In the genomic region with DNA sequence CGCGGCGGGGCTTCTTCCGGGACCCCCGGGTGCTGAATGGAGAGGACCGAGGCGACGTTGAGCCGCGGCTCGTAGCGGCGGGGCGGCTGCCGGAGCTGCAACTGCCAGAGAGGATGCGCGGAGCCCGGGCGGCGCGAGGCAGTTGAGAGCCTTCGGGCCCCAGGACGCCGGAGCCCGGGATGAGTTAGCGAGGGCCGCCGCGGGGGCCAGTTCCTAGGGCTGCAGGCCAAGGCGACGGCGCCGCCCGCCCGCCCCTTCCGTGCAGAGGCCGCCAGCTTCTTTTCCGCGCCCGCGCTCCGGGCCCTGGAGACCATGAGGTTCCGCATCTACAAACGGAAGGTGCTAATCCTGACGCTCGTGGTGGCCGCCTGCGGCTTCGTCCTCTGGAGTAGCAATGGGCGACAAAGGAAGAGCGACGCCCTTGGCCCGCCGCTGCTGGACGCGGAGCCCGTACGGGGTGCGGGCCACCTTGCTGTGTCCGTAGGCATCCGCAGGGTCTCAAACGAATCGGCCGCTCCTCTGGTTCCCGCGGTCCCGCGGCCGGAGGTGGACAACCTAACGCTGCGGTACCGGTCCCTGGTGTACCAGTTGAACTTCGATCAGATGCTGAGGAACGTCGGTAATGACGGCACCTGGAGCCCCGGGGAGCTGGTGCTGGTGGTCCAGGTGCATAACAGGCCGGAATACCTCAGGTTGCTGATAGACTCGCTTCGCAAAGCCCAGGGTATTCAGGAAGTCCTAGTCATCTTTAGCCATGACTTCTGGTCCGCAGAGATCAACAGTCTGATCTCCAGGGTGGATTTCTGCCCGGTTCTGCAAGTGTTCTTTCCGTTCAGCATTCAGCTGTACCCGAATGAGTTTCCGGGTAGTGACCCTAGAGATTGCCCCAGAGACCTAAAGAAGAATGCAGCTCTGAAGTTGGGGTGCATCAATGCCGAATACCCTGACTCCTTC, we compare ENCODE assay signal across 8 mouse cellular contexts. TPM values are rescaled to one million over a fixed set of nuclear protein-coding genes. Genes with fewer than 3 reads are reported as not detected.
DNase-seq lines count a peak whose midpoint lies in the region; ATAC-seq and TF ChIP-seq lines count a peak whose summit lies in the region.

No protein-coding gene starts in this region.

- no peak for TF ChIP-seq POLR2A in ES-Bruce4 (IDR thresholded peaks at IDR 0.05; ENCODE audit: insufficient read depth, low read length)
- TF ChIP-seq POLR2A in olfactory bulb, adult 2 months (IDR thresholded peaks at IDR 0.05; ENCODE audit: insufficient read depth, low read depth, low read length), result no peak

- H3K27me3 ChIP-seq in ES-Bruce4 (ENCODE audit: control insufficient read depth, insufficient read depth, low read length, poor library complexity, severe bottlenecking), result no peaks in the 10 kb centered on the region
- no peaks in the 10 kb centered on the region for H3K27me3 ChIP-seq in forebrain, embryonic 10.5 days (ENCODE audit: poor library complexity, severe bottlenecking)
- H3K27me3 ChIP-seq in heart, embryonic 15.5 days, result no peaks in the 10 kb centered on the region
- H3K27me3 ChIP-seq in lung, postnatal 0 days (replicated peaks; ENCODE audit: insufficient read depth, low read length), result no peaks in the 10 kb centered on the region

- TF ChIP-seq EP300 in ES-Bruce4 (IDR thresholded peaks at IDR 0.05; ENCODE audit: insufficient read depth, low read depth, low read length), result no peak
- TF ChIP-seq EP300 in lung, postnatal 0 days (IDR thresholded peaks at IDR 0.05), result no peak

- H3K4me1 ChIP-seq in ES-Bruce4 (ENCODE audit: control insufficient read depth, insufficient read depth, low read length), result no peaks in the 10 kb centered on the region
- peaks cover 38% of the 10 kb centered on the region for H3K4me1 ChIP-seq in forebrain, embryonic 10.5 days
- H3K4me1 ChIP-seq in heart, embryonic 15.5 days (replicated peaks), result peaks cover 25% of the 10 kb centered on the region
- peaks cover 10% of the 10 kb centered on the region; the same call in 1 of the 2 replicates for H3K4me1 ChIP-seq in lung, postnatal 0 days (ENCODE audit: insufficient read depth, low read depth, low read length)
- 0 out of 2 replicates have a peak, but pooled peaks cover 4% of the 10 kb centered on the region for H3K4me1 ChIP-seq in olfactory bulb, adult 2 months (ENCODE audit: control insufficient read depth, insufficient read depth, low read length)

- peak; percentile 63 for ATAC-seq in heart, embryonic 15.5 days (replicated peaks; ENCODE audit: insufficient number of reproducible peaks, insufficient read depth, low FRiP score, low read depth)
- ATAC-seq in lung, postnatal 0 days, result peak; percentile 62

- H3K4me2 ChIP-seq in heart, embryonic 15.5 days, result peak overlapping the region; percentile 96
- H3K4me2 ChIP-seq in lung, postnatal 0 days (replicated peaks; ENCODE audit: low read depth, low read length), result peak overlapping the region; percentile 97

- peak overlapping the region; percentile 84 for H3K4me3 ChIP-seq in ES-Bruce4 (ENCODE audit: low read depth, low read length)
- H3K4me3 ChIP-seq in forebrain, embryonic 10.5 days, result peak overlapping the region; percentile 89
- peak overlapping the region; percentile 77 for H3K4me3 ChIP-seq in heart, embryonic 15.5 days
- H3K4me3 ChIP-seq in lung, postnatal 0 days (ENCODE audit: low read depth, low read length), result peak overlapping the region; percentile 91
- peak overlapping the region; percentile 76 for H3K4me3 ChIP-seq in olfactory bulb, adult 2 months (ENCODE audit: insufficient read depth, low read depth, low read length)

- peak; percentile 38 for DNase-seq in adipocyte (ENCODE audit: low spot score)
- DNase-seq in forebrain, embryonic 10.5 days (ENCODE audit: extremely low spot score, low spot score), result peak; percentile 61
- DNase-seq in kidney, postnatal 25 days, result peak; percentile 59 to 76
- DNase-seq in lung, postnatal 0 days (ENCODE audit: low spot score), result peak; percentile 48
- no peak for DNase-seq in natural killer cell, adult 2 months (ENCODE audit: low spot score in 2 of 2)

- H3K27ac ChIP-seq in ES-Bruce4 (ENCODE audit: insufficient read depth, low read length), result peak overlapping the region; percentile 46; the same call in 1 of the 2 replicates
- H3K27ac ChIP-seq in forebrain, embryonic 10.5 days, result peak overlapping the region; percentile 95
- peak overlapping the region; percentile 92 for H3K27ac ChIP-seq in heart, embryonic 15.5 days
- peak overlapping the region; percentile 94 for H3K27ac ChIP-seq in lung, postnatal 0 days (ENCODE audit: low read length)
- peak overlapping the region; percentile 57; the same call in 1 of the 2 replicates for H3K27ac ChIP-seq in olfactory bulb, adult 2 months (ENCODE audit: insufficient read depth, low read depth, low read length)

- 3% methylated on average over 82 of the region's 86 CpGs for WGBS in forebrain, embryonic 10.5 days
- WGBS in heart, embryonic 15.5 days, result 2% methylated on average over 85 of the region's 86 CpGs
- 2% methylated on average over 62 of the region's 86 CpGs for WGBS in lung, postnatal 0 days
- WGBS in olfactory bulb, adult 2 months, result under 1% methylated on average over 86 of the region's 86 CpGs

- no peak for TF ChIP-seq CTCF in ES-Bruce4 (IDR thresholded peaks at IDR 0.05; ENCODE audit: low read depth, low read length)
- TF ChIP-seq CTCF in lung, postnatal 0 days (IDR thresholded peaks at IDR 0.05), result no peak
- no peak for TF ChIP-seq CTCF in olfactory bulb, adult 2 months (IDR thresholded peaks at IDR 0.05; ENCODE audit: insufficient read depth, low read depth, low read length)

- H3K9ac ChIP-seq in ES-Bruce4 (ENCODE audit: low read depth, poor library complexity, severe bottlenecking), result peak overlapping the region; percentile 84
- peak overlapping the region; percentile 86 for H3K9ac ChIP-seq in heart, embryonic 15.5 days
- H3K9ac ChIP-seq in lung, postnatal 0 days (replicated peaks; ENCODE audit: low read depth), result peak overlapping the region; percentile 84

- no peaks in the 10 kb centered on the region for H3K9me3 ChIP-seq in ES-Bruce4 (replicated peaks; ENCODE audit: control insufficient read depth, insufficient read depth, low read length, poor library complexity, severe bottlenecking)
- H3K9me3 ChIP-seq in forebrain, embryonic 10.5 days, result no peaks in the 10 kb centered on the region
- no peaks in the 10 kb centered on the region for H3K9me3 ChIP-seq in heart, embryonic 15.5 days (replicated peaks)
- no peaks in the 10 kb centered on the region for H3K9me3 ChIP-seq in lung, postnatal 0 days (ENCODE audit: low read length)

- H3K36me3 ChIP-seq in ES-Bruce4 (ENCODE audit: control insufficient read depth, insufficient read depth, low read length, poor library complexity, severe bottlenecking), result peaks cover 23% of the 10 kb centered on the region
- H3K36me3 ChIP-seq in forebrain, embryonic 10.5 days (replicated peaks), result peaks cover 50% of the 10 kb centered on the region
- peaks cover 8% of the 10 kb centered on the region; the same call in 1 of the 2 replicates for H3K36me3 ChIP-seq in heart, embryonic 15.5 days
- no peaks in the 10 kb centered on the region for H3K36me3 ChIP-seq in lung, postnatal 0 days (ENCODE audit: insufficient read depth, low read length)

RNA-seq across cellular contexts. Expression of a gene that starts 0.7 kb away (rescaled TPM):
- polyA plus RNA-seq in ES-Bruce4 (2011; ENCODE audit: insufficient read depth, insufficient read length, low read depth, missing spikeins), result 23.9 and 24.8 TPM in 2 replicates
- polyA plus RNA-seq in forebrain, embryonic 10.5 days (2016; fragmentation: Nextera tagmentation; extraction: Ambion mirVana), result 28.3 and 30.9 TPM in 2 replicates
- 40.1 and 45.2 TPM in 2 replicates for polyA plus RNA-seq in heart, embryonic 15.5 days (2015; fragmentation: Nextera tagmentation; extraction: Ambion mirVana)
- polyA plus RNA-seq in lung, postnatal 0 days (2015; fragmentation: Nextera tagmentation; extraction: Ambion mirVana), result 45.7 and 50.0 TPM in 2 replicates
- polyA plus RNA-seq in olfactory bulb, adult 2 months (2012; ENCODE audit: insufficient read depth, insufficient read length, low replicate concordance, missing spikeins), result not detected in 2 replicates

RNA-seq across cellular contexts. Expression of a gene that starts 0.7 kb away (rescaled TPM):
- 699 and 714 TPM in 2 replicates for polyA plus RNA-seq in ES-Bruce4 (2011; ENCODE audit: insufficient read depth, insufficient read length, low read depth, missing spikeins)
- 567 and 576 TPM in 2 replicates for polyA plus RNA-seq in forebrain, embryonic 10.5 days (2016; fragmentation: Nextera tagmentation; extraction: Ambion mirVana)
- polyA plus RNA-seq in heart, embryonic 15.5 days (2015; fragmentation: Nextera tagmentation; extraction: Ambion mirVana), result 376 and 496 TPM in 2 replicates
- polyA plus RNA-seq in lung, postnatal 0 days (2015; fragmentation: Nextera tagmentation; extraction: Ambion mirVana), result 481 and 510 TPM in 2 replicates
- not detected in 2 replicates for polyA plus RNA-seq in olfactory bulb, adult 2 months (2012; ENCODE audit: insufficient read depth, insufficient read length, low replicate concordance, missing spikeins)

RNA-seq across cellular contexts. Expression of a gene that starts 12.3 kb away (rescaled TPM):
- 15.1 and 15.4 TPM in 2 replicates for polyA plus RNA-seq in ES-Bruce4 (2011; ENCODE audit: insufficient read depth, insufficient read length, low read depth, missing spikeins)
- 62.2 and 67.8 TPM in 2 replicates for polyA plus RNA-seq in forebrain, embryonic 10.5 days (2016; fragmentation: Nextera tagmentation; extraction: Ambion mirVana)
- polyA plus RNA-seq in heart, embryonic 15.5 days (2015; fragmentation: Nextera tagmentation; extraction: Ambion mirVana), result 14.3 and 16.2 TPM in 2 replicates
- 7.9 and 8.2 TPM in 2 replicates for polyA plus RNA-seq in lung, postnatal 0 days (2015; fragmentation: Nextera tagmentation; extraction: Ambion mirVana)
- not detected in 2 replicates for polyA plus RNA-seq in olfactory bulb, adult 2 months (2012; ENCODE audit: insufficient read depth, insufficient read length, low replicate concordance, missing spikeins)

RNA-seq across cellular contexts. Expression of a gene that starts 13.6 kb away (rescaled TPM):
- polyA plus RNA-seq in ES-Bruce4 (2011; ENCODE audit: insufficient read depth, insufficient read length, low read depth, missing spikeins), result 3.7 and 4.6 TPM in 2 replicates
- polyA plus RNA-seq in forebrain, embryonic 10.5 days (2016; fragmentation: Nextera tagmentation; extraction: Ambion mirVana), result 16.3 and 19.0 TPM in 2 replicates
- polyA plus RNA-seq in heart, embryonic 15.5 days (2015; fragmentation: Nextera tagmentation; extraction: Ambion mirVana), result 6.1 and 7.7 TPM in 2 replicates
- 5.8 and 6.3 TPM in 2 replicates for polyA plus RNA-seq in lung, postnatal 0 days (2015; fragmentation: Nextera tagmentation; extraction: Ambion mirVana)
- polyA plus RNA-seq in olfactory bulb, adult 2 months (2012; ENCODE audit: insufficient read depth, insufficient read length, low replicate concordance, missing spikeins), result not detected in 2 replicates

RNA-seq across cellular contexts. Expression of a gene that starts 16.0 kb away (rescaled TPM):
- 7.5 and 10.3 TPM in 2 replicates for polyA plus RNA-seq in ES-Bruce4 (2011; ENCODE audit: insufficient read depth, insufficient read length, low read depth, missing spikeins)
- polyA plus RNA-seq in forebrain, embryonic 10.5 days (2016; fragmentation: Nextera tagmentation; extraction: Ambion mirVana), result 37.1 and 41.2 TPM in 2 replicates
- 10.4 and 12.6 TPM in 2 replicates for polyA plus RNA-seq in heart, embryonic 15.5 days (2015; fragmentation: Nextera tagmentation; extraction: Ambion mirVana)
- 1.9 and 2.3 TPM in 2 replicates for polyA plus RNA-seq in lung, postnatal 0 days (2015; fragmentation: Nextera tagmentation; extraction: Ambion mirVana)
- polyA plus RNA-seq in olfactory bulb, adult 2 months (2012; ENCODE audit: insufficient read depth, insufficient read length, low replicate concordance, missing spikeins), result not detected in 2 replicates

Comparison
In these comparisons a context has a peak if more than half of its experiments do, and no peak if none do; other contexts are left out.
1. DNase-seq: peak in adipocyte (single experiment), forebrain, embryonic 10.5 days (single experiment), kidney, postnatal 25 days (2 of 2) and lung, postnatal 0 days (single experiment); none in natural killer cell, adult 2 months (0 of 2).
2. Peak in every context shown above with its lines, with median percentiles within 50 percentile points of each other: H3K27ac ChIP-seq, H3K4me3 ChIP-seq and H3K9ac ChIP-seq.